ENCODE assay signal across 8 mouse cellular contexts in genomic region chr7:136010013-136010412, GRCm38 (mm10).
DNase-seq lines count a peak whose midpoint lies in the region; TF ChIP-seq lines count a peak whose summit lies in the region.

No protein-coding gene starts in this region.

- DNase-seq in heart, adult 2 months, result peak; percentile 30 to 54
- no peak for DNase-seq in heart, embryonic 10.5 days (ENCODE audit: low spot score)
- peak; percentile 70 for DNase-seq in adrenal gland, adult 2 months
- DNase-seq in embryo, embryonic 10.5 days (ENCODE audit: low spot score), result peak; percentile 67
- DNase-seq in gastrocnemius, postnatal 4 days (ENCODE audit: low spot score in 2 of 2), result peak; percentile 38 to 77
- DNase-seq in layer of hippocampus, postnatal 25 days (ENCODE audit: extremely low spot score in 1 of 2, low spot score in 1 of 2), result peak; percentile 51 to 80
- DNase-seq in mesoderm, embryonic 11.5 days (ENCODE audit: low read depth, low spot score), result peak; percentile 52
- no peak for DNase-seq in MN1 (ENCODE audit: low spot score)

- H3K4me3 ChIP-seq in heart, adult 2 months, result no peak overlapping the region
- no peak overlapping the region for H3K4me3 ChIP-seq in heart, embryonic 10.5 days

- H3K9ac ChIP-seq in heart, adult 2 months (ENCODE audit: low read depth, low read length), result no peak overlapping the region

- no peak for TF ChIP-seq POLR2A in heart, adult 2 months (IDR thresholded peaks at IDR 0.05; ENCODE audit: insufficient read depth, low read depth, low read length)

- H3K4me1 ChIP-seq in heart, adult 2 months (ENCODE audit: control insufficient read depth, insufficient read depth, low read length), result no peaks in the 10 kb centered on the region
- peaks cover 16% of the 10 kb centered on the region for H3K4me1 ChIP-seq in heart, embryonic 10.5 days

- no peak overlapping the region for H3K27ac ChIP-seq in heart, adult 2 months
- H3K27ac ChIP-seq in heart, embryonic 10.5 days, result no peak overlapping the region

- H3K36me3 ChIP-seq in heart, adult 2 months (ENCODE audit: control insufficient read depth, insufficient read depth, low read length), result no peaks in the 10 kb centered on the region
- no peaks in the 10 kb centered on the region for H3K36me3 ChIP-seq in heart, embryonic 10.5 days

- no peaks in the 10 kb centered on the region for H3K9me3 ChIP-seq in heart, embryonic 10.5 days

- intact Hi-C loops in heart, adult 2 months (cut with DNase I), result no loop called here

- peak; percentile 70 for TF ChIP-seq CTCF in heart, adult 2 months (IDR thresholded peaks at IDR 0.05)

- no peak for TF ChIP-seq EP300 in heart, adult 2 months (IDR thresholded peaks at IDR 0.05; ENCODE audit: insufficient read depth, low read depth, low read length)

- no peaks in the 10 kb centered on the region for H3K79me2 ChIP-seq in heart, adult 2 months (replicated peaks; ENCODE audit: control insufficient read depth, insufficient read depth, low read length)

- WGBS in heart, adult 2 months, result 53% methylated on average over 7 of the region's 7 CpGs
- WGBS in heart, embryonic 10.5 days, result 64% methylated on average over 7 of the region's 7 CpGs

- no peaks in the 10 kb centered on the region; the same call in 1 of the 2 replicates for H3K27me3 ChIP-seq in heart, adult 2 months (ENCODE audit: control insufficient read depth, insufficient read depth, low read length)
- H3K27me3 ChIP-seq in heart, embryonic 10.5 days (ENCODE audit: insufficient read depth, poor library complexity, severe bottlenecking), result peaks cover 20% of the 10 kb centered on the region; the same call in 1 of the 2 replicates

Comparison
In these comparisons a context has a peak if more than half of its experiments do, and no peak if none do; other contexts are left out.
1. DNase-seq: peak in heart, adult 2 months (2 of 2), adrenal gland, adult 2 months (single experiment), embryo, embryonic 10.5 days (single experiment), gastrocnemius, postnatal 4 days (2 of 2), layer of hippocampus, postnatal 25 days (2 of 2) and mesoderm, embryonic 11.5 days (single experiment); none in heart, embryonic 10.5 days (single experiment) and MN1 (single experiment).